Mouse (Mus musculus): ENCODE data around the gene Npdc1. TPM values are rescaled to one million over a fixed set of nuclear protein-coding genes. Genes with fewer than 3 reads are reported as not detected.

The Npdc1 gene
- polyA plus RNA-seq, 1 experiment from 2014 or later, result 32.8 TPM

GRCm38 (mm10) chr2:25364313-25364712 lies 34.8 kb upstream of the Npdc1 start:
- WGBS, result 90% methylated on average over 4 of the region's 4 CpGs
- H3K4me3 ChIP-seq (ENCODE audit: low read length), result peak overlapping the region; percentile 49; the same call in 1 of the 2 replicates
- no peak overlapping the region for H3K27ac ChIP-seq (ENCODE audit: low read depth, low read length)
- H3K4me1 ChIP-seq (ENCODE audit: control insufficient read depth, insufficient read depth, low read length), result peaks cover 12% of the 10 kb centered on the region
- ATAC-seq (ENCODE audit: low FRiP score, low TSS enrichment), result no peak
- H3K36me3 ChIP-seq (ENCODE audit: control insufficient read depth, insufficient read depth, low read length), result no peaks in the 10 kb centered on the region
- peaks cover 7% of the 10 kb centered on the region; the same call in 1 of the 2 replicates for H3K27me3 ChIP-seq (ENCODE audit: control insufficient read depth, insufficient read depth, low read length)
- H3K9ac ChIP-seq (ENCODE audit: low read depth, low read length), result no peak overlapping the region
- no peaks in the 10 kb centered on the region for H3K9me3 ChIP-seq (ENCODE audit: control insufficient read depth, low read length)
- H3K4me2 ChIP-seq (replicated peaks; ENCODE audit: low read depth, low read length), result 0 out of 2 replicates have a peak overlapping the region, but pooled peaks have one; percentile 87

GRCm38 (mm10) chr2:25364761-25365090 lies 34.4 kb upstream of the Npdc1 start:
- no peak for ATAC-seq (ENCODE audit: low FRiP score, low TSS enrichment)
- H3K36me3 ChIP-seq (ENCODE audit: control insufficient read depth, insufficient read depth, low read length), result no peaks in the 10 kb centered on the region
- peaks cover 7% of the 10 kb centered on the region; the same call in 1 of the 2 replicates for H3K27me3 ChIP-seq (ENCODE audit: control insufficient read depth, insufficient read depth, low read length)
- H3K4me3 ChIP-seq (ENCODE audit: low read length), result peak overlapping the region; percentile 49
- WGBS, result 26% methylated on average over 9 of the region's 9 CpGs
- peak overlapping the region; percentile 87 for H3K4me2 ChIP-seq (replicated peaks; ENCODE audit: low read depth, low read length)
- peaks cover 12% of the 10 kb centered on the region for H3K4me1 ChIP-seq (ENCODE audit: control insufficient read depth, insufficient read depth, low read length)
- H3K9me3 ChIP-seq (ENCODE audit: control insufficient read depth, low read length), result no peaks in the 10 kb centered on the region
- H3K27ac ChIP-seq (ENCODE audit: low read depth, low read length), result no peak overlapping the region
- peak overlapping the region; percentile 52 for H3K9ac ChIP-seq (ENCODE audit: low read depth, low read length)

- peak within 1 kb of the TSS; percentile 87 for H3K4me2 ChIP-seq (replicated peaks; ENCODE audit: low read depth, low read length)
- H3K4me3 ChIP-seq (ENCODE audit: low read length), result peak within 1 kb of the TSS; percentile 49
- under 1% methylated on average over 53 of the region's 54 CpGs for WGBS
- no peaks in the 10 kb centered on the region for H3K9me3 ChIP-seq (ENCODE audit: control insufficient read depth, low read length)
- no peaks in the 10 kb centered on the region for H3K36me3 ChIP-seq (ENCODE audit: control insufficient read depth, insufficient read depth, low read length)
- ATAC-seq (ENCODE audit: low FRiP score, low TSS enrichment), result peak; percentile 86
- H3K27me3 ChIP-seq (ENCODE audit: control insufficient read depth, insufficient read depth, low read length), result peaks cover 7% of the 10 kb centered on the region; the same call in 1 of the 2 replicates
- H3K4me1 ChIP-seq (ENCODE audit: control insufficient read depth, insufficient read depth, low read length), result peaks cover 12% of the 10 kb centered on the region
- peak within 1 kb of the TSS; percentile 52 for H3K9ac ChIP-seq (ENCODE audit: low read depth, low read length)
- H3K27ac ChIP-seq (ENCODE audit: low read depth, low read length), result no peak within 1 kb of the TSS
Measured at GRCm38 (mm10) chr2:25365091-25365761, 33.9 kb upstream of the Npdc1 start, which contains the start of gene Uap1l1. Gene Uap1l1, minus strand, starts transcription at chr2:25365682.

- no peak for ATAC-seq (ENCODE audit: low FRiP score, low TSS enrichment)
- H3K4me1 ChIP-seq (ENCODE audit: control insufficient read depth, insufficient read depth, low read length), result peaks cover 16% of the 10 kb centered on the region
- no peak overlapping the region for H3K27ac ChIP-seq (ENCODE audit: low read depth, low read length)
- no peak overlapping the region for H3K9ac ChIP-seq (ENCODE audit: low read depth, low read length)
- H3K27me3 ChIP-seq (ENCODE audit: control insufficient read depth, insufficient read depth, low read length), result 0 out of 2 replicates have a peak, but pooled peaks cover 5% of the 10 kb centered on the region
- no peak overlapping the region for H3K4me2 ChIP-seq (replicated peaks; ENCODE audit: low read depth, low read length)
- H3K36me3 ChIP-seq (ENCODE audit: control insufficient read depth, insufficient read depth, low read length), result no peaks in the 10 kb centered on the region
- H3K9me3 ChIP-seq (ENCODE audit: control insufficient read depth, low read length), result no peaks in the 10 kb centered on the region
- WGBS, result 92% methylated on average over 3 of the region's 3 CpGs
- no peak overlapping the region for H3K4me3 ChIP-seq (ENCODE audit: low read length)
Measured at GRCm38 (mm10) chr2:25369996-25370395, 29.2 kb upstream of the Npdc1 start.

- peaks cover 18% of the 10 kb centered on the region for H3K36me3 ChIP-seq (ENCODE audit: control insufficient read depth, insufficient read depth, low read length)
- WGBS, result 1% methylated on average over 65 of the region's 65 CpGs
- H3K4me1 ChIP-seq (ENCODE audit: control insufficient read depth, insufficient read depth, low read length), result peaks cover 16% of the 10 kb centered on the region
- no peaks in the 10 kb centered on the region for H3K27me3 ChIP-seq (ENCODE audit: control insufficient read depth, insufficient read depth, low read length)
- H3K4me3 ChIP-seq (ENCODE audit: low read length), result peak within 1 kb of the TSS; percentile 55
- H3K9ac ChIP-seq (ENCODE audit: low read depth, low read length), result peak within 1 kb of the TSS; percentile 69
- ATAC-seq (ENCODE audit: low FRiP score, low TSS enrichment), result peak; percentile 94
- H3K4me2 ChIP-seq (replicated peaks; ENCODE audit: low read depth, low read length), result peak within 1 kb of the TSS; percentile 97
- H3K9me3 ChIP-seq (ENCODE audit: control insufficient read depth, low read length), result no peaks in the 10 kb centered on the region
- peak within 1 kb of the TSS; percentile 85; the same call in 1 of the 2 replicates for H3K27ac ChIP-seq (ENCODE audit: low read depth, low read length)
Measured at GRCm38 (mm10) chr2:25371764-25372643, 27.1 kb upstream of the Npdc1 start, which contains the start of gene Sapcd2. Gene Sapcd2, plus strand, starts transcription at chr2:25372321.

- Histone ChIP-seq H3K9ac (ENCODE audit: low read depth, low read length) (peak overlapping the region; percentile 69), H3K36me3 (ENCODE audit: control insufficient read depth, insufficient read depth, low read length) (peaks cover 25% of the 10 kb centered on the region), H3K27me3 (ENCODE audit: control insufficient read depth, insufficient read depth, low read length) (no peaks in the 10 kb centered on the region), H3K9me3 (ENCODE audit: control insufficient read depth, low read length) (no peaks in the 10 kb centered on the region), H3K27ac (ENCODE audit: low read depth, low read length) (no peak overlapping the region), H3K4me3 (ENCODE audit: low read length) (peak overlapping the region; percentile 55), H3K4me2 (replicated peaks; ENCODE audit: low read depth, low read length) (peak overlapping the region; percentile 97), H3K4me1 (ENCODE audit: control insufficient read depth, insufficient read depth, low read length) (peaks cover 16% of the 10 kb centered on the region)
- no peak for ATAC-seq (ENCODE audit: low FRiP score, low TSS enrichment)
- whole genome bisulfite sequencing, result 1% methylated on average over 42 of the region's 42 CpGs
Measured at GRCm38 (mm10) chr2:25372644-25373391, 26.3 kb upstream of the Npdc1 start.

GRCm38 (mm10) chr2:25373431-25373830 lies 25.7 kb upstream of the Npdc1 start:
- no peaks in the 10 kb centered on the region for H3K9me3 ChIP-seq (ENCODE audit: control insufficient read depth, low read length)
- WGBS, result 33% methylated on average over 2 of the region's 2 CpGs
- peak overlapping the region; percentile 97 for H3K4me2 ChIP-seq (replicated peaks; ENCODE audit: low read depth, low read length)
- H3K36me3 ChIP-seq (ENCODE audit: control insufficient read depth, insufficient read depth, low read length), result peaks cover 31% of the 10 kb centered on the region
- peak overlapping the region; percentile 69 for H3K9ac ChIP-seq (ENCODE audit: low read depth, low read length)
- peaks cover 16% of the 10 kb centered on the region for H3K4me1 ChIP-seq (ENCODE audit: control insufficient read depth, insufficient read depth, low read length)
- H3K27me3 ChIP-seq (ENCODE audit: control insufficient read depth, insufficient read depth, low read length), result no peaks in the 10 kb centered on the region
- H3K27ac ChIP-seq (ENCODE audit: low read depth, low read length), result no peak overlapping the region
- H3K4me3 ChIP-seq (ENCODE audit: low read length), result peak overlapping the region; percentile 55
- ATAC-seq (ENCODE audit: low FRiP score, low TSS enrichment), result no peak

GRCm38 (mm10) chr2:25376589-25376988 lies 22.6 kb upstream of the Npdc1 start:
- no peak overlapping the region for H3K4me2 ChIP-seq (replicated peaks; ENCODE audit: low read depth, low read length)
- no peaks in the 10 kb centered on the region for H3K9me3 ChIP-seq (ENCODE audit: control insufficient read depth, low read length)
- WGBS, result 76% methylated on average over 4 of the region's 4 CpGs

More at GRCm38 (mm10) chr2:25376589-25376988, 22.6 kb upstream of the Npdc1 start:
- Histone ChIP-seq H3K27me3 (ENCODE audit: control insufficient read depth, insufficient read depth, low read length) (no peaks in the 10 kb centered on the region), H3K4me1 (ENCODE audit: control insufficient read depth, insufficient read depth, low read length) (peaks cover 16% of the 10 kb centered on the region), H3K36me3 (ENCODE audit: control insufficient read depth, insufficient read depth, low read length) (peaks cover 32% of the 10 kb centered on the region), H3K27ac (ENCODE audit: low read depth, low read length) (no peak overlapping the region), H3K9ac (ENCODE audit: low read depth, low read length) (no peak overlapping the region), H3K4me3 (ENCODE audit: low read length) (no peak overlapping the region)
- ATAC-seq (ENCODE audit: low FRiP score, low TSS enrichment), result no peak

Measured in kidney, embryonic 14.5 days (tissue).